Mouse (Mus musculus): Measurements from ENCODE around the gene Gm49486. TPM values are rescaled to one million over a fixed set of nuclear protein-coding genes. Genes with fewer than 3 reads are reported as not detected.

Gm49486 gene
- total and polyA plus RNA-seq, 3 experiments: not detected

DNA sequence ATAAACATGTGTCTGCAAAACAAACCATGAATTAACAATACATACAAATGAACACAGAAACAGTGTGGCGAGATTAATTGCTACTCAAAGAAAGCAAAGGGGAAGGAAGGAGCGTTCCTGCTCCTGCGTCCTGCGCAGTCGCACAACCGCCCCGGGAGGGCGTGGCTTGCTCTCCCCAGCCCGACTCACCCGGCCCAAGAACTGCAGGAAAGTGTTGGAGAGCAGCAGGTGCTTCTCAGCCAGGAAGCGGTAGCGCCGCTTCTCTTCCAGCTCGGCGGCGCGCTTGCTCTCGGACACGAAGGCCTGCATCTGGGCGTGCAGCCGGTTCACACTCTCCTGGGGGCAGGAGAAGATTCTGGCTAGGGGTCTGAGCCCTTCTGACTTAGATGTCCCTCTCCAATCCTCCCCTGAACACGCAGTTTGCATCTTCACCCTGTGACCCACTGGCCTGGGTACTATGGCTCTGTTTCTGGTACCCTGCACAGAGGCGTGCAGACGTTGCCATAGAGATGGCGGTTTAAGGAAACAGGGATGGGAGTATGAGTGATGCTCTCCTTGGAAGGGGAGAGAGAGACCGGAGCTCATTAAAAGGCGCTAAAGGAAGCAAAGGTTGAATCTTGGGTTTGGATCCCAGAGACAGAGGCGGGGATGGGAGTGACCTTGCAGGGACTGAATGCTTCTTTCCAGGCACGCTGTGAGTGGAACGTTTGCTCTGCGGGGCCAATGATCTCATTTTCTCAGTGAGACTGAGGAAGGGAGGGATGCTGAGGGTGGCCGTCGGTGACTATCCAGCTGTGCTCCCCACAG is 41.3 kb downstream of the Gm49486 start:
- DNase-seq: peak; percentile 82

DNA sequence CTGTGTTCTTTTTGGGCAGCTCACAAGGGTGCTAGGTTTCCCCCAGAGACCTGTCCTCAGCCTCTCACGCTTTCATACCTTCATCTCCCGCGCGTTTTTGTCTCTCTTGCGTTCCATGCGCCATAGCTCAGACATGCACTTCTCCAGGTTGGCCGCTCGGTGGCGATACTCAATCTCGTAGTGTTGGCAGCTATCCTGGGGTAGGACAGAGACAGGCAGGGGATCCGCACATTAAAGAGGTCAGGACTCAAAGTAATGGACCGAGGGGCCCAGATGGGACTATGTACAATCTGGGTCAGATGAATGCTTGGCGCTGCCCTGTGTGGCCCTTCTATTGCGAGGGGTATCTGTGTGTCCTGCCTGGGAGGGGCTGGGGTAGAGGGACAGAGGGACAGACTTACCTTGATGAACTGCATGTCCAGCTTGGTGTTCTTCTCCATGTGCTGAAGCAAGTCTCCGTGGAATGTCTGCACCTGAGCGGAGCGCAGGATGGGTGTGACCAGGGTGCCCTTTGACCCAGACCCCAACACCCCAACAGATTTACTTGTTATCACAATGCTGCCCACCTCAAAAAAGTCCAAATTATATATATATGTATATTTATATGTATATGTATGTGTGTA is 42.0 kb downstream of the Gm49486 start:
- no peak for DNase-seq

GRCm38 (mm10) chr15:79273020-79273419 is 43.8 kb downstream of the Gm49486 start:
- no peak for DNase-seq

DNA sequence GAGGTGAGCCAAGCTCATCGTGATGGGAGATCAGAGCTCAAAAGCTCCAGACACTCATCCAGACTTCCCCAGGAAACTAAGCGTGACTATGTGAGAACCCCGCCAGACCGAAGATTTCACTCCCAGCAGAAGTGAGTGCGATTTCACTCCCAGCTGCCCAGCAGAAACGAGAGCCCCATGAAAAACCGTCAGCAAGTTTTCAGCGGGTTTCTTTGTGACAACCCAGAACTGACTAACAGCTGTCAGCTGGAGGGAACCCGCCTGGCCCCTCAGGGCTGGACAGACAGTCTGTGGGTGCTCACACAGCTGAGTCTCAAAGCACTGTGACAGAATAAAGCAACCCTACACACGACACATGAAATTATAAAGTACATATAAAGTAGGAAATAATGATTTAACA is 48.5 kb downstream of the Gm49486 start:
- no peak for DNase-seq

GRCm38 (mm10) chr15:79280209-79280608 is 51.0 kb downstream of the Gm49486 start:
- DNase-seq: no peak

DNA sequence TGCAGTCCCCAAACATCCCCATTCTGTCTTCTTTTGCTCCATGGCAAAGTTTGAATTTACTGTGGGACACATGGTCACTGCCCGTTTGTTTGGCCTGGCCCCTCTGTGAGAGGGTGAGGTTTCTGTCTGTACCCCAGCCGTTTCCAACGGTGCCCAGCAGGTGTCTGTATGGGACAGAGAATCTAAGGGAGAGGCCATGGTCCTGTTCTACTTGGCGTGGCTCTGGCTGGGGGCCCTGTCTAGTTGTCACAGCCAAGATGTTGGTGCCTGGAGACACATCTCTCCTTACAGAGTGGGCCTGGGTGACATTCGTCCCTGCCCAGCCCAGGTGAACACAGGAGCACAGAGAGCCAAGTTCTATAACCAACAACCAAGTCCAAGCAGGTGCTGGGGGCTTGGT is 51.7 kb downstream of the Gm49486 start:
- DNase-seq: no peak

GRCm38 (mm10) chr15:79281389-79281788 is 52.2 kb downstream of the Gm49486 start:
- no peak for DNase-seq

- DNase-seq: no peak
Measured at GRCm38 (mm10) chr15:79282434-79282833, 53.2 kb downstream of the Gm49486 start.

- no peak for DNase-seq
Measured at GRCm38 (mm10) chr15:79283371-79283770, 54.2 kb downstream of the Gm49486 start.

GRCm38 (mm10) chr15:79285399-79285798 is 56.2 kb downstream of the Gm49486 start, which contains the start of gene Baiap2l2:
Gene Baiap2l2, minus strand, starts transcription at chr15:79285537.
- DNase-seq: no peak

DNA sequence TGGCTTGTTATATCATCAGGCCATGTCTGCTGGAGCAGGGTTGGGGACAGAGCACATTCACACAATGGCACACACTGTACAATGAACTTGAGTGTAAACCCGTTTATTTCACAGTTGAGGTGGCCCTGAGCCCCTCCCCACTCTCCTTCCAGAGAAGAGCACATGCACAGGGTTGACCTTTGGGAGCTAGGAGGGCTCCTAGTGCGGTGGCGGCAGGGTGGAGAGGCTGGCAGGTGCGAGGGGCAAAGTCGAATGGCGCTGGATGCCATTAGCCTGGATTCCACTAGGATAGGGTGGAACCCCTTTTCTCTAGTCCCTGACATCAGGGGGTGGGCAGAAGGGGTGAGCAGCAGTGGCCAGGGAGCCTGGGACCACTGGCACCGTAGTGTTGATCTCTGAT is 57.0 kb downstream of the Gm49486 start:
- DNase-seq: no peak

GRCm38 (mm10) chr15:79287091-79287490 is 57.9 kb downstream of the Gm49486 start:
- DNase-seq: no peak

DNA sequence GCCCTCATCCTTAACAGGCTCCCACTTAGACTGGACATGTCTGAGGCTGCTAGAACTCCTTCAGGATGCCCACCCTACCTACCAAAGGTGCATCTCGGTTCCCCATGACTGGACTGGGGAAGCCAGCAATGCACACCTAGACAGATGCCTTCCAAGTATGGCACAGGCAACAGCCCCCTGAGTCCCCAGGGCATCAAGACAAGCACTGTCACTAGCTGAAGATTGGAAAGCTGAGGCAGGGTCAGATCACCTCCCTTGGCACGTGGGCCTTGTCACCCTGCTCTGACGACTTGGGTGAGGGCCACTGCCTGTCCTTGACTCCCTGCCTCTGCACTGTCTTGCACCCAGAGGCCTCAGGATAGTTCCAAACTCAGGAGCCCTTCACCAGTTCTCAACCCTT is 59.2 kb downstream of the Gm49486 start:
- DNase-seq: no peak

- no peak for DNase-seq
Measured at GRCm38 (mm10) chr15:79289441-79289840, 60.2 kb downstream of the Gm49486 start.

- DNase-seq: no peak
Measured at GRCm38 (mm10) chr15:79290340-79290739, 61.1 kb downstream of the Gm49486 start.

- DNase-seq: no peak
Measured at GRCm38 (mm10) chr15:79292779-79293178, 63.6 kb downstream of the Gm49486 start.

DNA sequence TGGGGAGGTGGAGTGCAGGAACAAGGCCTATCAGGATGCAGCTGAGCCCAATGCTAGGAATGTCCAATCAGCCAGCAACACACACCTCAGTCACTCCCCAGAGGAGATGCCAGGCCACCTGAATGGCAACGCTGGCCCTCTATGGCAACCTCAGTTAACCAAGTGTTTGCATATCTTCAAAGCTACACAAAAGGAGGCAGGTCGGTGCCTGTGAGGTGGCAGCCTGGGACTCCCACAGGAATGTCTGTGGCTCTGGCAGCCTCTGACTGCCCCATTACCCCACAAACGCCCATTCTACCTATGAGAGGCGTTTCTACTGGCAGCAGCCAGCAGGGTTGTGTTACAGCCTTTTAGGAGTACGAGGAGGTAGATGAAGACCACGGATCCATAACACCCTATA is 69.4 kb downstream of the Gm49486 start:
- DNase-seq: no peak

GRCm38 (mm10) chr15:79299563-79300155 is 70.5 kb downstream of the Gm49486 start:
- DNase-seq: no peak

GRCm38 (mm10) chr15:79303725-79304124 is 74.5 kb downstream of the Gm49486 start:
- DNase-seq: no peak

DNA sequence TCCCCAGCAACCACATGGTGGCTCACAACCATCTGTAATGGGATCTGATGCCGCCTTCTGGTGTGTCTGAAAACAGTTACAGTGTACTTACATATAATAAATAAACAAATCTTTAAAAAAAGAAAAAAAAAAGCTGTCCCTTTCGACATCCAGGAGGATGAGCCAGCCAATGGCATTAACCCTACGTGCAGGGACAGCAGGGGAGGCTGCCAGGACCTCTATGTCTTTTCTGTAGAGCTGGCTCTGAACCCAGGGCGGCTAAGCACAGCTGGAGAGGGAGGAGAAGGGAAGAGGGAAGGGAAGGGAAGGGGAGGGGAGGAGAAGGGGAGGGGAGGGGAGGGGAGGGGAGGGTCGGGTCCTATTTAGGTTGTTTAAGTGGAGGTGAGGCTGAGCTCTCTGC is 75.6 kb downstream of the Gm49486 start:
- DNase-seq: no peak

- DNase-seq: no peak
Measured at GRCm38 (mm10) chr15:79306043-79306637, 76.9 kb downstream of the Gm49486 start.

All from adrenal gland, adult 2 months (tissue).